Mouse (Mus musculus) megakaryocyte, embryonic 14.5 days (primary cell): Measurements from ENCODE around the gene 2010111I01Rik.

Experiments used
- FLI1 ChIP-seq: IDR thresholded peaks from 2 replicates; pipeline ENCODE4 v1.6.1; 2012; ENCODE audit warnings: low read length, inconsistent platforms, mixed read lengths
- GATA1 ChIP-seq: IDR thresholded peaks from 3 replicates; pipeline ENCODE4 v1.6.1; 2012; ENCODE audit warnings: mixed read lengths, low read length, inconsistent platforms, borderline replicate concordance

- TF ChIP-seq GATA1, result no peak
- no peak for TF ChIP-seq FLI1
Observed at GRCm38 (mm10) chr13:63170282-63171073, 205.8 kb downstream of the 2010111I01Rik start.
